Mouse (Mus musculus): Measurements from ENCODE around the gene Lats1. TPM values are rescaled to one million over a fixed set of nuclear protein-coding genes. Genes with fewer than 3 reads are reported as not detected.
"Not testable (repeated sequence)": the region's sequence is repeated elsewhere in the genome, so short reads cannot be mapped to it uniquely, and the experiment has no call there.

Lats1 gene
- polyA plus RNA-seq, 1 experiment = 17.3 TPM

- peaks cover 10% of the 10 kb centered on the region; the same call in 1 of the 2 replicates for H3K36me3 ChIP-seq (ENCODE audit: control insufficient read depth, insufficient read depth, low read length)
- DNase-seq = no peak
- 93% methylated on average over 3 of the region's 3 CpGs for WGBS
- no peak overlapping the region for H3K27ac ChIP-seq (ENCODE audit: control insufficient read depth, insufficient read depth, low read length)
- H3K27me3 ChIP-seq (ENCODE audit: control insufficient read depth, insufficient read depth, low read length) = no peaks in the 10 kb centered on the region
- H3K4me1 ChIP-seq (replicated peaks; ENCODE audit: control insufficient read depth, insufficient read depth, low read length) = no peaks in the 10 kb centered on the region
- TF ChIP-seq CTCF (IDR thresholded peaks at IDR 0.05; ENCODE audit: borderline replicate concordance, control insufficient read depth, extremely low read depth, insufficient read depth, low read length, poor library complexity) = no peak
- TF ChIP-seq POLR2A (IDR thresholded peaks at IDR 0.05; ENCODE audit: control insufficient read depth, extremely low read depth, insufficient read depth, low read length, poor library complexity) = no peak
- H3K4me3 ChIP-seq (ENCODE audit: control insufficient read depth, insufficient read depth, low read length) = no peak overlapping the region
Observed at GRCm38 (mm10) chr10:7737914-7738313, 56.9 kb downstream of the Lats1 start.

GRCm38 (mm10) chr10:7745528-7745927, 64.5 kb downstream of the Lats1 start:
- H3K27me3 ChIP-seq (ENCODE audit: control insufficient read depth, insufficient read depth, low read length); H3K4me3 ChIP-seq (ENCODE audit: control insufficient read depth, insufficient read depth, low read length); DNase-seq; H3K27ac ChIP-seq (ENCODE audit: control insufficient read depth, insufficient read depth, low read length); H3K4me1 ChIP-seq (replicated peaks; ENCODE audit: control insufficient read depth, insufficient read depth, low read length): not testable (repeated sequence)
- WGBS = 97% methylated on average over 6 of the region's 6 CpGs
- peaks cover 53% of the 10 kb centered on the region for H3K36me3 ChIP-seq (ENCODE audit: control insufficient read depth, insufficient read depth, low read length)

GRCm38 (mm10) chr10:7748752-7749151, 67.7 kb downstream of the Lats1 start:
- H3K27me3 ChIP-seq (ENCODE audit: control insufficient read depth, insufficient read depth, low read length) = no peaks in the 10 kb centered on the region
- no peak overlapping the region for H3K27ac ChIP-seq (ENCODE audit: control insufficient read depth, insufficient read depth, low read length)
- TF ChIP-seq POLR2A (IDR thresholded peaks at IDR 0.05; ENCODE audit: control insufficient read depth, extremely low read depth, insufficient read depth, low read length, poor library complexity) (no peak), CTCF (IDR thresholded peaks at IDR 0.05; ENCODE audit: borderline replicate concordance, control insufficient read depth, extremely low read depth, insufficient read depth, low read length, poor library complexity) (no peak)
- no peaks in the 10 kb centered on the region for H3K4me1 ChIP-seq (replicated peaks; ENCODE audit: control insufficient read depth, insufficient read depth, low read length)
- no peak overlapping the region for H3K4me3 ChIP-seq (ENCODE audit: control insufficient read depth, insufficient read depth, low read length)
- 95% methylated on average over 6 of the region's 6 CpGs for WGBS
- no peak for DNase-seq
- peaks cover 60% of the 10 kb centered on the region for H3K36me3 ChIP-seq (ENCODE audit: control insufficient read depth, insufficient read depth, low read length)

GRCm38 (mm10) chr10:7757544-7757943, 76.5 kb downstream of the Lats1 start:
- Histone ChIP-seq H3K27ac (ENCODE audit: control insufficient read depth, insufficient read depth, low read length) (no peak overlapping the region), H3K36me3 (ENCODE audit: control insufficient read depth, insufficient read depth, low read length) (peaks cover 60% of the 10 kb centered on the region), H3K4me3 (ENCODE audit: control insufficient read depth, insufficient read depth, low read length) (no peak overlapping the region), H3K27me3 (ENCODE audit: control insufficient read depth, insufficient read depth, low read length) (no peaks in the 10 kb centered on the region), H3K4me1 (replicated peaks; ENCODE audit: control insufficient read depth, insufficient read depth, low read length) (no peaks in the 10 kb centered on the region)
- no peak for TF ChIP-seq CTCF (IDR thresholded peaks at IDR 0.05; ENCODE audit: borderline replicate concordance, control insufficient read depth, extremely low read depth, insufficient read depth, low read length, poor library complexity)
- no peak for TF ChIP-seq POLR2A (IDR thresholded peaks at IDR 0.05; ENCODE audit: control insufficient read depth, extremely low read depth, insufficient read depth, low read length, poor library complexity)
- WGBS = 87% methylated on average over 2 of the region's 2 CpGs
- DNase-seq = no peak

Other genes with a start within 250 kb of the Lats1 start
- 8.4 and 9.5 TPM in 2 replicates for gene Ulbp1, start 207.6 kb upstream of the Lats1 start, polyA plus RNA-seq (2012; rRNA removed)
- 3.8 and 5.0 TPM in 2 replicates for gene Lrp11, start 91.4 kb upstream of the Lats1 start, polyA plus RNA-seq (2012; rRNA removed)
- 13.2 and 14.2 TPM in 2 replicates for gene Nup43, start 13.7 kb upstream of the Lats1 start, polyA plus RNA-seq (2012; rRNA removed)
- 35.5 and 35.6 TPM in 2 replicates for gene Pcmt1, start 78 bp upstream of the Lats1 start, polyA plus RNA-seq (2012; rRNA removed)
- gene Katna1, start 44.8 kb downstream of the Lats1 start, polyA plus RNA-seq (2012; rRNA removed) = 5.4 and 8.0 TPM in 2 replicates
- 20.2 and 23.7 TPM in 2 replicates for gene Ginm1, start 111.6 kb downstream of the Lats1 start, polyA plus RNA-seq (2012; rRNA removed)
- 11.4 and 13.4 TPM in 2 replicates for gene Ppil4, start 111.7 kb downstream of the Lats1 start, polyA plus RNA-seq (2012; rRNA removed)
- gene Zc3h12d, start 151.3 kb downstream of the Lats1 start, polyA plus RNA-seq (2012; rRNA removed) = 5.6 and 6.7 TPM in 2 replicates